Comparison of ENCODE assay signal across 18 mouse cellular contexts in the genomic region with DNA sequence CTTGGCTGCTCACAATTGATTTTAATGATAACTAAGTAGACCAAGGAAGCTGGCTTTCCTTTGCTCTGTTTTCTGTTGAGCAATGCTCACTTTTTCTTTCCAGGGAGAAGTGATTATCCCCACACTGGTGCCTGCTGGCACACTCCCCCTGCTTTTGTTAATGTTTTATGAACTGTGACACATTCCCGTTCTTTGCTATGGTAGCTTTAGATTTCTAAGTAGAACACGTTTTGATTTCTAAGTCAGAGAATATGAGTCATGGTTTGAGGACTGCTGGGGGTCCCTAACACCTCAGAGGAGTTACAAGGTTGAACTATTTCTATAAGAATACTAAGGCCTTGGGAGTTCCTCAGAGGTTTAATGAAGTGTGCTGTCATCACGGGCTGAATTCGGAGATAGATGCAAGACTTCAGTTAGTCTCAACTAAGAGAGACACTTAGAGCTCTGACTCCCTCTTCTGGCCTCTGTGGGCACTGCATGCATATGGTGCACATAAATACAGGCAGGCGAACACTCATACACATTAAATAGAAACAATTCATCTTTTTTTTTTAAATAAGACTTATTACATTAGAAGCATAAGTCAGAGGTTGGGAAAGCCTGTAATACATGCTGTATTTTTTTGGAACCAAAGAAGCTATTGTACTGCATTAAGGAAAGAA.
DNase-seq lines count a peak whose midpoint lies in the region; ATAC-seq and TF ChIP-seq lines count a peak whose summit lies in the region.
"Had no signal": no experiment of that assay in that cellular context is flagged by ENCODE, and none has a peak within 500 bp of the region (broad histone marks: within the 10 kb centered on the region; RNA-seq: fewer than 3 reads in every experiment).

No protein-coding gene starts in this region.

- no peak overlapping the region for H3K4me2 ChIP-seq in kidney, embryonic 16.5 days (replicated peaks; ENCODE audit: low read depth, low read length)

- H3K9ac ChIP-seq in kidney, embryonic 16.5 days (replicated peaks; ENCODE audit: low read length): no peak overlapping the region

- no peak for ATAC-seq in kidney, embryonic 16.5 days (ENCODE audit: low FRiP score, low TSS enrichment)
- peak; percentile 69 for ATAC-seq in Patski

- no peak overlapping the region for H3K4me3 ChIP-seq in gastrocnemius, adult 2 months
- H3K4me3 ChIP-seq in kidney, embryonic 16.5 days (ENCODE audit: low read length): no peak overlapping the region
- H3K4me3 ChIP-seq: forebrain, embryonic 10.5 days; limb, embryonic 10.5 days had no signal

- H3K4me1 ChIP-seq in kidney, embryonic 16.5 days (ENCODE audit: insufficient read depth, low read length): no peaks in the 10 kb centered on the region

- in situ Hi-C loops in Patski (cut with MboI; ENCODE audit: low pct_unique_long_range_greater_than_20kb): no loop called here

- H3K27ac ChIP-seq in gastrocnemius, adult 2 months: no peak overlapping the region
- 0 out of 2 replicates have a peak overlapping the region, but pooled peaks have one; percentile 10 for H3K27ac ChIP-seq in kidney, embryonic 16.5 days (ENCODE audit: low read length)
- H3K27ac ChIP-seq: forebrain, embryonic 10.5 days; limb, embryonic 10.5 days had no signal

- CTCF ChIA-PET in Patski (lab: Charles Lee): interaction anchor here (0.8 to 2.4 kb wide), 6 partner anchors 8 to 533 kb away, joined by 3 to 7 read pairs (median 4); no protein-coding TSS in a partner anchor

- no peaks in the 10 kb centered on the region for H3K36me3 ChIP-seq in kidney, embryonic 16.5 days (ENCODE audit: insufficient read depth, low read length)
- H3K36me3 ChIP-seq: limb, embryonic 10.5 days had no signal

- H3K9me3 ChIP-seq in kidney, embryonic 16.5 days (ENCODE audit: low read length): no peaks in the 10 kb centered on the region
- H3K9me3 ChIP-seq: limb, embryonic 10.5 days had no signal

- H3K27me3 ChIP-seq in kidney, embryonic 16.5 days (ENCODE audit: insufficient read depth, low read length): no peaks in the 10 kb centered on the region
- peaks cover 3% of the 10 kb centered on the region for H3K27me3 ChIP-seq in Patski

- POLR2A ChIA-PET in Patski (lab: Charles Lee): no interaction called here

- WGBS in kidney, embryonic 16.5 days: 68% methylated on average over 5 of the region's 5 CpGs

- DNase-seq in gastrocnemius, adult 2 months: no peak
- DNase-seq in gastrocnemius, adult 18-20 months (ENCODE audit: low spot score): no peak
- no peak for DNase-seq in kidney, adult 11 months
- DNase-seq in B cell, adult 2 months: peak; percentile 2 to 4
- DNase-seq in Patski (ENCODE audit: low read depth, low spot score): peak; percentile 70
- no peak for DNase-seq in adrenal gland, postnatal 10 days
- DNase-seq: adrenal gland, postnatal 36 days; cerebellum, adult 18-20 months; gastrocnemius, postnatal 10 days; kidney, postnatal 10 days; layer of hippocampus, adult 9-11 months; lung, adult 2 months; lung, postnatal 4 days; retina, postnatal 1 day; thymus, postnatal 14 days had no signal

- peak; percentile 2; the same call in 1 of the 2 replicates for TF ChIP-seq CTCF in gastrocnemius, adult 2 months (IDR thresholded peaks at IDR 0.05)
- TF ChIP-seq CTCF in Patski (IDR thresholded peaks at IDR 0.05): peak; percentile 73

- intact Hi-C loops in gastrocnemius, adult 2 months (cut with DNase I): no loop called here

Comparison
In these comparisons a context has a peak if more than half of its experiments do, and no peak if none do; other contexts are left out.
1. DNase-seq: peak in B cell, adult 2 months (2 of 2) and Patski (single experiment); none in gastrocnemius, adult 2 months (single experiment), gastrocnemius, adult 18-20 months (single experiment), kidney, adult 11 months (single experiment) and adrenal gland, postnatal 10 days (single experiment).